8 mouse cellular contexts compared by ENCODE assay signal in the genomic region with DNA sequence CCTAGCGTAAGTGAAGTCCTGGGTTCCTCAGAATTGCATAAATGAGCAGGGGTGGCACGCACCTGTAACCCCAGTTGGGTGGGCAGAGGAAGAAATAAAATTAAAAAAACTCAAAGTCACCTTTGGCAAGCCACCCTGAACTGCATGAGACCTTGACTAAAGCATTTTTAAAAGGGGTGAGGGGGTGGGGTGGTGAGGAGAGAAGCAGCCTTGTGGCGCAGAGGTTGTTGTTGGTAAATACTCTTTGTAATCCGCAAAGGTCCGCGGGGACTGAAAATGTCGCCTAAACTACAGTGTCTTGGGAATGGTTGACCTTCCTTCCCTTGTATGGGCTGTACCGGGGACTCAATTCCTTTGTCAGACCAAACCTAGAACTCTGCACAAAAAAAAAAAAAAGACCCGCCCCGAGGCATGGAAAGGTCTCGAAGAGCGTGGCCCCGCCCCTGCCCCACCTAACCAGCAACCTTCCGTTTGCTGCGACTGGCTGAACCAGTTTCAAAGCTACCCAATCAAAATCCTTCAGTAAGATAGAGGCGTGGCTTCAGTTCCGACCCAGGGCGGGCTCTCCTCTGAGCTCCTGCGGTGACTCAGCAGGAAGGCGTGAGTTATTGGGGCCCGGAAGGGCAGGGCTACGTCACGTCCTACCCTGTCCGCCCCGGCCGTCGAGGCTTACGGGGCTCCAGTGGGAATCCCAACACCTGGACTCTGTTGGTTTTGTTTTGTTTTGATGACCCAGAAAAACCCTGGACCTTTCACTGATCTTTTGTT. TPM values are rescaled to one million over a fixed set of nuclear protein-coding genes. Genes with fewer than 3 reads are reported as not detected.
DNase-seq lines count a peak whose midpoint lies in the region; ATAC-seq lines count a peak whose summit lies in the region.

No protein-coding gene starts in this region.

- ATAC-seq in hindbrain, embryonic 15.5 days (ENCODE audit: low FRiP score, low read depth): peak; percentile 80

- DNase-seq in T-cell, adult 2 months (ENCODE audit: low spot score): peak; percentile 95
- DNase-seq in cerebellum, postnatal 36 days: peak; percentile 84 to 86
- DNase-seq in frontal cortex, postnatal 36 days (ENCODE audit: low spot score in 2 of 2): peak; percentile 88 to 94
- peak; percentile 94 for DNase-seq in left cerebral cortex, adult 11 months (ENCODE audit: low spot score)
- DNase-seq in lung, postnatal 4 days: peak; percentile 95 to 98
- DNase-seq in retina, postnatal 7 days (ENCODE audit: low read depth, low spot score): peak; percentile 88
- DNase-seq in urinary bladder, adult 2 months (ENCODE audit: low spot score): peak; percentile 74

- H3K4me3 ChIP-seq in hindbrain, embryonic 15.5 days: peak overlapping the region; percentile 34

- H3K9me3 ChIP-seq in hindbrain, embryonic 15.5 days: no peaks in the 10 kb centered on the region

- H3K27me3 ChIP-seq in hindbrain, embryonic 15.5 days: no peaks in the 10 kb centered on the region

- WGBS in hindbrain, embryonic 15.5 days: 7% methylated on average over 28 of the region's 28 CpGs

- peak overlapping the region; percentile 29; the same call in 1 of the 2 replicates for H3K9ac ChIP-seq in hindbrain, embryonic 15.5 days

- H3K4me2 ChIP-seq in hindbrain, embryonic 15.5 days: peak overlapping the region; percentile 57

- H3K36me3 ChIP-seq in hindbrain, embryonic 15.5 days: no peaks in the 10 kb centered on the region

- H3K27ac ChIP-seq in hindbrain, embryonic 15.5 days (replicated peaks): peak overlapping the region; percentile 81

- H3K4me1 ChIP-seq in hindbrain, embryonic 15.5 days (replicated peaks): peaks cover 12% of the 10 kb centered on the region

RNA-seq across cellular contexts. Expression of gene Ssc4d, which starts 16.9 kb away (rescaled TPM):
- 1.9 and 2.6 TPM in 2 replicates for polyA plus RNA-seq in hindbrain, embryonic 15.5 days (2015; fragmentation: Nextera tagmentation; extraction: Ambion mirVana)
- 3.4 and 4.2 TPM in 2 replicates for polyA plus RNA-seq in urinary bladder, adult 2 months (2012; rRNA removed)

RNA-seq across cellular contexts. Expression of gene Zp3, which starts 22.5 kb away (rescaled TPM):
- polyA plus RNA-seq in hindbrain, embryonic 15.5 days (2015; fragmentation: Nextera tagmentation; extraction: Ambion mirVana): 0.21 and 0.37 TPM in 2 replicates
- not detected in 2 replicates for polyA plus RNA-seq in urinary bladder, adult 2 months (2012; rRNA removed)

RNA-seq across cellular contexts. Expression of gene Ywhag, which starts 23.0 kb away (rescaled TPM):
- 817 and 859 TPM in 2 replicates for polyA plus RNA-seq in hindbrain, embryonic 15.5 days (2015; fragmentation: Nextera tagmentation; extraction: Ambion mirVana)
- polyA plus RNA-seq in urinary bladder, adult 2 months (2012; rRNA removed): 54.0 and 76.6 TPM in 2 replicates

RNA-seq across cellular contexts. Expression of gene Dtx2, which starts 37.2 kb away (rescaled TPM):
- 25.6 and 26.3 TPM in 2 replicates for polyA plus RNA-seq in hindbrain, embryonic 15.5 days (2015; fragmentation: Nextera tagmentation; extraction: Ambion mirVana)
- polyA plus RNA-seq in urinary bladder, adult 2 months (2012; rRNA removed): 16.8 and 17.3 TPM in 2 replicates

Comparison
In these comparisons a context has a peak if more than half of its experiments do, and no peak if none do; other contexts are left out.
1. Peak in every context shown above with its lines: DNase-seq, ATAC-seq, H3K4me3 ChIP-seq and H3K27ac ChIP-seq.
2. RNA of gene Ywhag, which starts 23.0 kb away (polyA plus RNA-seq): 817 to 859 TPM in hindbrain, embryonic 15.5 days; 54.0 to 76.6 TPM in urinary bladder, adult 2 months; every median in the first group is over 10 times any median in the second.